9 mouse cellular contexts compared by ENCODE assay signal in the genomic region with DNA sequence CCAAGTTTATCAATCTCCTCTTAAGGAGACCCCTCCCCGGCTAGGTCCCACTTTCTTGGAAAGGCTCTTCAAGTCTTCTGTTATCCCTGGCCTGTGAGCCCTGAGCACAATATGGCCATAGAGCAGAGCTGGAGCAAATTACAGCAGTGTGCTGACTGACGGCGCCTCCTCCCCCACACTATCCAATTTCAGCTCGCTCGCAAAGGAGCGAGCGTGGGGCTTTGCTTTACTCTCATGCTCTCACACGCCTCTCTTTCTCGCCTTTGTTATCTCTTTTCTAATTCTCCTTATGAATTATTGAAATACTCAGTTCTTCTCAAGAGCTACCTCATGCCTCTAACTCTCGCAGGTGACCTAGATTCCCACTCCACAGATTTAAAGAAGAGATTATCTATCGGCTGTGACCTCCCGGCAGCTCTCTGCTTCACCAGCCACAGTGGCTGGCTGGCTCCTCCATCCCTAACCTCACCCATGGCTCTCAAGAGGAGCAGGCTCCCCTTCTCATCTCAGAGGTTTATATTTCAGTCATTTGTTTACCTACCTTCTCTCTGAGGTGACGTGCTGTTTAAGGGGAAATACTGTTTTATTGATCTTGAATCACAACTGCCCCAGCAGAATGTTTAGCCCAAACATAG.
DNase-seq lines count a peak whose midpoint lies in the region; ATAC-seq lines count a peak whose summit lies in the region.
"Had no signal": no experiment of that assay in that cellular context is flagged by ENCODE, and none has a peak within 500 bp of the region (broad histone marks: within the 10 kb centered on the region; RNA-seq: fewer than 3 reads in every experiment).

No protein-coding gene starts in this region.

- H3K27ac ChIP-seq in liver, embryonic 11.5 days (ENCODE audit: low read depth, low read length): no peak overlapping the region
- no peak overlapping the region for H3K27ac ChIP-seq in liver, embryonic 12.5 days
- peak overlapping the region; percentile 36 for H3K27ac ChIP-seq in limb, embryonic 12.5 days
- H3K27ac ChIP-seq: liver, embryonic 15.5 days had no signal

- no peak overlapping the region for H3K9ac ChIP-seq in liver, embryonic 11.5 days (ENCODE audit: low read depth, low read length)
- no peak overlapping the region for H3K9ac ChIP-seq in liver, embryonic 12.5 days
- H3K9ac ChIP-seq in limb, embryonic 12.5 days (replicated peaks): no peak overlapping the region
- H3K9ac ChIP-seq: liver, embryonic 15.5 days had no signal

- H3K36me3 ChIP-seq in liver, embryonic 11.5 days (ENCODE audit: control insufficient read depth, insufficient read depth, low read length): peaks cover 2% of the 10 kb centered on the region; the same call in 1 of the 2 replicates
- H3K36me3 ChIP-seq in liver, embryonic 12.5 days: peaks cover 44% of the 10 kb centered on the region
- peaks cover 31% of the 10 kb centered on the region for H3K36me3 ChIP-seq in limb, embryonic 12.5 days

- H3K4me3 ChIP-seq in liver, embryonic 11.5 days (ENCODE audit: low read depth, low read length): no peak overlapping the region
- H3K4me3 ChIP-seq in liver, embryonic 12.5 days: no peak overlapping the region
- peak overlapping the region; percentile 28 for H3K4me3 ChIP-seq in limb, embryonic 12.5 days (replicated peaks)
- H3K4me3 ChIP-seq: liver, embryonic 15.5 days had no signal

- no peaks in the 10 kb centered on the region for H3K27me3 ChIP-seq in liver, embryonic 11.5 days (replicated peaks; ENCODE audit: control insufficient read depth, insufficient read depth, low read length)
- H3K27me3 ChIP-seq in liver, embryonic 12.5 days (replicated peaks): no peaks in the 10 kb centered on the region
- H3K27me3 ChIP-seq in limb, embryonic 12.5 days: no peaks in the 10 kb centered on the region
- H3K27me3 ChIP-seq: liver, embryonic 15.5 days had no signal

- no peak for ATAC-seq in liver, embryonic 11.5 days (replicated peaks; ENCODE audit: low FRiP score)
- ATAC-seq in liver, embryonic 12.5 days: no peak
- peak; percentile 81 for ATAC-seq in limb, embryonic 12.5 days (ENCODE audit: insufficient number of reproducible peaks, insufficient read depth, low FRiP score, low TSS enrichment, low read depth)

- WGBS in liver, embryonic 11.5 days: 47% methylated on average over 13 of the region's 13 CpGs
- 67% methylated on average over 13 of the region's 13 CpGs for WGBS in liver, embryonic 12.5 days (ENCODE audit: insufficient replicate concordance)
- WGBS in limb, embryonic 12.5 days: 1% methylated on average over 13 of the region's 13 CpGs

- DNase-seq in cerebellum, postnatal 10 days: peak; percentile 19 to 32
- no peak for DNase-seq in cerebellum, adult 11 months
- DNase-seq in liver, embryonic 11.5 days (ENCODE audit: low spot score): no peak
- DNase-seq in right cerebral cortex, adult 2 months (ENCODE audit: low spot score in 2 of 2): peak; percentile 55 to 67
- DNase-seq in ovary, postnatal 14 days (ENCODE audit: low spot score): no peak
- DNase-seq in adrenal gland, adult 8-10 months: no peak

- H3K4me1 ChIP-seq in liver, embryonic 11.5 days (replicated peaks; ENCODE audit: control insufficient read depth, insufficient read depth, low read length): no peaks in the 10 kb centered on the region
- H3K4me1 ChIP-seq in liver, embryonic 12.5 days: no peaks in the 10 kb centered on the region
- peaks cover 22% of the 10 kb centered on the region for H3K4me1 ChIP-seq in limb, embryonic 12.5 days (replicated peaks)
- H3K4me1 ChIP-seq: liver, embryonic 15.5 days had no signal

- H3K9me3 ChIP-seq in liver, embryonic 11.5 days (ENCODE audit: control insufficient read depth, low read length): no peaks in the 10 kb centered on the region
- no peaks in the 10 kb centered on the region for H3K9me3 ChIP-seq in liver, embryonic 12.5 days (replicated peaks)
- no peaks in the 10 kb centered on the region for H3K9me3 ChIP-seq in limb, embryonic 12.5 days
- H3K9me3 ChIP-seq: liver, embryonic 15.5 days had no signal

- 0 out of 2 replicates have a peak overlapping the region, but pooled peaks have one; percentile 22 for H3K4me2 ChIP-seq in liver, embryonic 11.5 days
- no peak overlapping the region for H3K4me2 ChIP-seq in liver, embryonic 12.5 days
- peak overlapping the region; percentile 53 for H3K4me2 ChIP-seq in limb, embryonic 12.5 days
- H3K4me2 ChIP-seq: liver, embryonic 15.5 days had no signal

Comparison
In these comparisons a context has a peak if more than half of its experiments do, and no peak if none do; other contexts are left out.
1. DNase-seq: peak in cerebellum, postnatal 10 days (2 of 2) and right cerebral cortex, adult 2 months (2 of 2); none in cerebellum, adult 11 months (single experiment), liver, embryonic 11.5 days (single experiment), ovary, postnatal 14 days (single experiment) and adrenal gland, adult 8-10 months (single experiment).